Mouse (Mus musculus): ENCODE data around the gene Ank.
"Not testable (repeated sequence)": the region's sequence is repeated elsewhere in the genome, so short reads cannot be mapped to it uniquely, and the experiment has no call there.

Ank gene

DNA sequence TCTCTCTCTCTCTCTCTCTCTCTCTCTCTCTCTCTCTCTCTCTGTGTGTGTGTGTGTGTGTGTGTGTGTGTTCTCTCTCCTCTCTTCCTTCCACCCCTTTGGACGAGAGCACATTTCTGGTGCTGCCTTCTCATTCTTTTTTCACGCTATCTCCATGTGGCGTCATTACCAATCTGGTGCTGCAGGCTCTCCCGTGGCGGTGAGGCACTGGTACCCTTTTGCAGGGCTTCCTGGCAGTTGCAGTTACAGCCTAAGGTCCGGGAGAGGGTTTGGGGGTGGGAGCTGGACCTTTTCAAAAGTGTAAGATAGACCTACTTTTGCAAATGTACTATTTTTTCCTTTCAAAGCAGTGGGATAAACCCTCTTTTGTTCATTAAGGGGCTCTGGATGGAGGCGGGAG lies 1.2 kb downstream of the Ank start:
- DNase-seq (ENCODE audit: low spot score): no peak

DNA sequence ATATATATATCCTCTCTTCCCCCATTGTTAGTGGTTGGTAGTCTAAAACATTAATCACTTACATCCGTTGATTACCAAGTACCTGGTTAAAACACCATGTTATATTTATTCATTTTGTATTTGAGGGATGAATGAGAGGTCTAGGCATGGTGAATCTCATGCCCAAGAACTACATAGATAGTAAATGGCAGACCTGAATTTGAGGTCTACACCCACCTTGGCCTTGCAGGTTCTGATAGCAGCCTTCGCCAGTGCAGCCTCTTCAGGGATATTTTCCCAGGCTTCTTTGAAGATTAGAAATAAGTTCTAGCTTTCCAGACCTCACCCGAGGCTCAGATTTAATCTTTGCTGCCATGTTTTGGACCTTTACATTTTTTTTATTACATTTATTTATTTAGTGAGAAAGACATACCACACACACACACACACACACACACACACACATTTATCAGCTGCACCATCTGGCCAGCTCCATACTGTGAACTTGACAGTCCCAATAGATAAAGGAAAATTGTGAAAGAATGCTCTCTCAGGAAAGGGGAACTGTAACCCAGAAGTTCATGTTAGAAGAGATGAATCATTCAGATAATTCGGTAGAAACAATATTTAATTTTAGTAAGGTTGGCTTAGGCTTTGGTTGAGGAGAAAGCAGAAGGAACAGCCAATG lies 2.5 kb downstream of the Ank start:
- no peak for DNase-seq (ENCODE audit: low spot score)

- DNase-seq (ENCODE audit: low spot score): not testable (repeated sequence)
These were observed 3.9 kb downstream of the Ank start for GRCm38 (mm10) chr15:27470346-27470745.

GRCm38 (mm10) chr15:27472315-27472714 lies 5.8 kb downstream of the Ank start:
- no peak for DNase-seq (ENCODE audit: low spot score)

GRCm38 (mm10) chr15:27475988-27476387 lies 9.5 kb downstream of the Ank start:
- DNase-seq (ENCODE audit: low spot score): no peak

GRCm38 (mm10) chr15:27476671-27477070 lies 10.2 kb downstream of the Ank start:
- DNase-seq (ENCODE audit: low spot score): no peak

GRCm38 (mm10) chr15:27477159-27477558 lies 10.7 kb downstream of the Ank start:
- no peak for DNase-seq (ENCODE audit: low spot score)

DNA sequence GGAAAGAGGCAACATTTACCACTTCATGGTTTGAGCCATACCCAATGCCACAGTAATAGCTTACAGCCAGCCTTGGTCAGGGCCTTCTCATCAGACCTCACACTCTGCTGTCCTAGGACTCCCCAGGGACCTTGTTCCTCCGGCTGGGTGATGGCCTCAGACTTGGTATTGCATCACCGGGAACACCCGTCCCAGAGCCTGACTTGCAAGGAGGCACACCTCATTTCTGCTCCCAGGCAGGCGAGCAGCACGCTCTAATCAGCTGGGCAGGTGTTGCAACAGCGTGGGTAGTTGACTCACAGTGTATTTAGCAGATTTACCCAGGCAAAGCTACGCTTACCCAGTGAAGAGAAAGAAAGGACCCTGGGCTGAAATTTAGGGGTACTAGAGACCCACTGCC lies 11.2 kb downstream of the Ank start:
- DNase-seq (ENCODE audit: low spot score): no peak

- DNase-seq (ENCODE audit: low spot score): no peak
These were observed 14.0 kb downstream of the Ank start for GRCm38 (mm10) chr15:27480333-27481015.

GRCm38 (mm10) chr15:27481956-27482355 lies 15.5 kb downstream of the Ank start:
- no peak for DNase-seq (ENCODE audit: low spot score)

- no peak for DNase-seq (ENCODE audit: low spot score)
These were observed 16.7 kb downstream of the Ank start for GRCm38 (mm10) chr15:27483183-27483582.

DNA sequence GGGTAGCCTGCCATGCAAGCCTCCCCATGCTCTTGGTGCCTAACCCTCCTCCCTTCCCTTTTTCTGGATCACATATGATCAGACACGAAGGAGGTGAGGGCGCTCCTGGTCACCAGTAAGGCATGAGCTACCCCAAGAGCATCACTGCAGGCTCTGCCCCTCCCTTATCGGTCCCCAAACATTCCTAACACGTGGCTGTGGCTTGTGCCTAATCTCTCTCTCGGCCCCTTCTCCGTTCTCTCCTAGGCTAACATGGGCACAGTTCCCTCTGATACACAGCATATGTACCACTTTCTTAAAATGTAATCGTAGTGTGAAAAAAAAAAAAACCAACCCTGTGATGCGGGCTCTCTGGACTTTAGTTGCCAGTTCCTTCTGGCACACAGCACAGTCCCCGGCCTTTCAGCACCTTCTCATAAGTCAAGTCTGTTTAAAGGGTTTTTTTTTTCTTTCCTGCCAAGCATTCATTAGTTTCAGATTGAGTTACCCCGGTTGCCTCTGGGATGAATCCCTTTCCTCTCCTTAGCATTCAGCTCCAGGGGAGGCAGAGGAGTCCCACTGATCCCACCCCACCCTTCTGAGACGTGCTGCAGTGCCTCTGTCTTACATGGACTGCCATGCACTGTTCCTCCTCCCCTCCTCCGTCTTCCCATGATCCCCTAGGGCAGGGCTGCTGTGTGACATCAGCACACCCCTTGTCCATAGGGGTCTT lies 19.2 kb downstream of the Ank start:
- DNase-seq (ENCODE audit: low spot score): no peak

- DNase-seq (ENCODE audit: low spot score): no peak
These were observed 19.8 kb downstream of the Ank start for GRCm38 (mm10) chr15:27486279-27486618.

- no peak for DNase-seq (ENCODE audit: low spot score)
These were observed 20.6 kb downstream of the Ank start for GRCm38 (mm10) chr15:27487059-27487458.

DNA sequence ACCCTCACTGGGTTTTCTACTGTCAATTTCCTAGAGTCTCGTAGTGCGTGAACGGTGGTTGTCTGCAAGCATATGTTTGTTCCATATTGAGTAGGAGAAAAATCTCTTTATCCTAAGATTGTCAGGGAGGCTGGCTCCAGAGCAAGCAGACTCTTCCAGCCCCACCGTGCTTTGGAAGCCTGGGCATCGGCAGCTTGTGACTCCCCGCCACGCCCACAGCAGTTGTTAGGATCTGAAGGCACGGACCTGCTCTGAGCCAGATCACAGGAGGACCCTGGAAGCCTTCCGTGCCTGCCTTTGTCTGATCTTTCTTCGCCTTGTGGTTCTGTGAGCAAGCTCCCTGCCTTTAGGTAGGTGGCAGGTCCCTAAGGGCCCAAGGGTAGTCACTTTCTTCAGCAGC lies 21.6 kb downstream of the Ank start:
- no peak for DNase-seq (ENCODE audit: low spot score)

DNA sequence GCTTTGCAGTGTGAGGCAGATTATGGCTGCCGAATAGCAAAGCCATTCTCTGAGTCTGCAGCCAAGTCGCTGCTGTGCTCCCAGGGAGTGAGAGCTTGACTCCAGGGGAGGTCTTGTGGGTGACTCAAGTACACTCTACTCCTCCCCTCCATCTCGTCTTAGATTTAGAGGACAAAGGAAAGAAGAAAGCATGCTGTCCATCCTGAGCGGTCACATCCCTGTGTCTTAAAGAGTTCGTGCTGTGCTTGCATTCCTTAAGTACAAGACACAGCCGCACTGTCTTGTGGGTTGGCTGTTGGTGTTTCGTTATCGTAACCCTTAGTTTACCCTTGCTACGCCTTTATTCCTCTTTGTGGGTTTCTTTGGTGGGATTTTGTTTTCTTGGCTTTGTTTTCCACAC lies 24.2 kb downstream of the Ank start:
- DNase-seq (ENCODE audit: low spot score): no peak

- DNase-seq (ENCODE audit: low spot score): no peak
These were observed 25.1 kb downstream of the Ank start for GRCm38 (mm10) chr15:27491425-27492070.

DNA sequence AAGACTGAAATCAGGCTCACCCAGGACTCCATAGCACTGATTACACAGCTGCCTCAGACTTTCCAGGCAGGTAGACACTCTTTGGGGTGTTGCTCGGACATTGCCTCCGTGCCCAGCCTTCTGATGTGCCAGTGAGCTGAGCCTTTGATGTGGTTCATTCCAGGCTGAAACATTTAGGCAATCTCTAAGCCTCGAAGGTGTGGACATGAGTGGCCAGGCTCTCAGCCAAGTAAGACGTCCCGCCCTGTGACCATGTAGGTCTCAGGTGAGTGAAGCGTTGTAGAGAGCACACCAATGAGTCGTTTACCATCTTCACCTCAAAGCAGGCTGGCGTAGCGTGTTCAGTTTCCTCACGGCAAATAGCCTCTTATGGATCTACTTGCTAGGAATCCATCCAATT lies 25.7 kb downstream of the Ank start:
- DNase-seq (ENCODE audit: low spot score): no peak

DNA sequence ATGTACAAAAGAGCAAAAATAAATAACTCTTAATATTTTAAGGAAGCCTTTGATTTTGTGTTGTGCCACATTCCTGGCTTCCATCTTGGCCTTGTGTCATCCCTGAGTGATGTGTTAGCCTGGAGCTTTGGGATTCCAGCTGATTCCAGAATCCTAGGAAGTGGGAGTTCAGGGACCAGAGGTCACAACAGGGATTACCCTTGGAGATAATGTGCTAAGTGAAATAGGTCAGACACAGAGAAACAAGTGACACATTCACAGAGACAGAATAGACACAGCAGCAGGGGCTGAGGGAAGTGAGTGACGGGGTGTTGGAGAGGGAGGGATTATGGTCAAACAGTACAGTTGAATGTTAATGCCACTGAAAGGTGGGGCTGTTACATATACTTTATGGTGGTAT lies 26.3 kb downstream of the Ank start:
- no peak for DNase-seq (ENCODE audit: low spot score)

- no peak for DNase-seq (ENCODE audit: low spot score)
These were observed 27.0 kb downstream of the Ank start for GRCm38 (mm10) chr15:27493516-27493915.

DNA sequence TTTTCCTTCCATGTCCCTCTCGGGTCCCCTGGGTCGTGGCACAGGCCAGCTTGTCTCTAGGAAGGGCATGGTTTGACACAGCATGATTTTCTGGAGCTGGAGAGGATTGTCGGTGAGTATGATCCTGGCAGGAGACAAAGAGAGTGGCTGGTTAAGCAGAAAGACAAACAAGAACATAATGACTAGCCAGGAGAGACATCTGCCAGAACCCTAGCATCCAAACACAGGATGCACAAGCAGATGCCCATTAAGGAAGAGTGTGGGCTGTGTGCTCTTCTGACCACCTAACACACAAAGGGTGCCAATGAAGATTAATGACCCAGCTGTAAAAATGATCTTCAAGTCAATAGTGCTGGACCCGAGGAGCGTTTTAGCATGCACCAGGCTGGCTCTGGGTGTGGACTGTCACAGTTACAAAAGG lies 29.5 kb downstream of the Ank start:
- no peak for DNase-seq (ENCODE audit: low spot score)

DNA sequence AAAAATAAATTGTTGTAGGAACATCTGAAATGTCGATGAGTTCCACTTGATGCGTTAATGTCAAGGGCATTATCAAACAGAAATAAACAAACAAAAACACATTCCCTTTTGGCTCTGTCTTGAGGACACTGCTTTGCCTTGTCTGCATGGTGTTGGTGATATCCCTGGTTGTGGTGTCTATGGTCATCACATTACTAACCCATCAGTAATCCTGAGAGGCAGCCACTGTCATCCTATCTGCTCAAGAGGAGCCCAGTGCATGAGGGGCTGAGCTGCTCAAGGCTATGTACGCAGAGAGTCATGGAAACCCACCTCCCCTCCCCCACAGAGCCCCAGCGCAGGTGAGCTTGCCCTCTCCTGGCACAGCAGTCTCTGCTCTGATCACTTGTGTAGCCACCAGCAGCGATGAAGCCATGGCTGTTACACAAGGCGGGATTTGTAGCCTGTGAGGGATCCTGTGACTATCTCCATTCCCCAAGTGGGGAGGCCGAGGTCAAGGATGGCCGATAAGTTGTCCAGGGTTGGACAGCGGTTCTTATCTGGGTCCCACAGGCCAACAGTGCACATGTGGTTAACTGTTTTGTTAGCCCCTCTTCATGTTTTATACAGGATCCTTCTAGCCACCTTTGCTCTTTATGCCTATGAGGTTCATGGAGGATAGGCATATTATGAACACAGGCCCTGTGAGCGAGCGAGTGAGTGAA lies 30.3 kb downstream of the Ank start:
- no peak for DNase-seq (ENCODE audit: low spot score)
